Mouse (Mus musculus): ENCODE measurements around the gene Nrf1. TPM values are rescaled to one million over a fixed set of nuclear protein-coding genes. Genes with fewer than 3 reads are reported as not detected.

Gene Nrf1
- polyA plus RNA-seq, 1 experiment: 116 TPM

DNA sequence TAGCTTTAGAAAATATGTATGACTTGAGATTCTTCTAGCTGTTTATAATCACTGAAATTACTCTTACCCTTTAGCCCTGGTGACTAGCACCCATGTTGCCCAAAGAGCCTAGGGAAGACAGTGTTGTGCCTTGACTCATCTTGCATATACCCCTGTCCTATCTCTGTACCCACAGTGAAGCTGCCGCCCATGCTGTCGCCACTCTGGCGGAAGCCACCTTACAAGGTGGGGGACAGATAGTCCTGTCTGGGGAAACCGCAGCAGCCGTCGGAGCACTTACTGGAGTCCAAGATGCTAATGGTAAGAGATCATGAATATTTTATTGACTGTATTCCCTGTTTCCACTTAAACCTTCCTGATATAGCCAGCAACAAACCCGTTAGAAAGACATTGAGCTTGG, 78.3 kb downstream of the Nrf1 start:
- Histone ChIP-seq H3K27ac (ENCODE audit: control insufficient read depth, insufficient read depth, low read length) (no peak overlapping the region), H3K36me3 (ENCODE audit: control insufficient read depth, insufficient read depth, low read length) (peaks cover 66% of the 10 kb centered on the region), H3K27me3 (ENCODE audit: control insufficient read depth, insufficient read depth, low read length) (no peaks in the 10 kb centered on the region), H3K4me3 (ENCODE audit: control insufficient read depth, insufficient read depth, low read length) (no peak overlapping the region), H3K4me1 (replicated peaks; ENCODE audit: control insufficient read depth, insufficient read depth, low read length) (no peaks in the 10 kb centered on the region)
- no peak for DNase-seq
- TF ChIP-seq CTCF (IDR thresholded peaks at IDR 0.05; ENCODE audit: borderline replicate concordance, control insufficient read depth, extremely low read depth, insufficient read depth, low read length, poor library complexity) (no peak), POLR2A (IDR thresholded peaks at IDR 0.05; ENCODE audit: control insufficient read depth, extremely low read depth, insufficient read depth, low read length, poor library complexity) (no peak)
- WGBS: 98% methylated on average over 7 of the region's 7 CpGs

DNA sequence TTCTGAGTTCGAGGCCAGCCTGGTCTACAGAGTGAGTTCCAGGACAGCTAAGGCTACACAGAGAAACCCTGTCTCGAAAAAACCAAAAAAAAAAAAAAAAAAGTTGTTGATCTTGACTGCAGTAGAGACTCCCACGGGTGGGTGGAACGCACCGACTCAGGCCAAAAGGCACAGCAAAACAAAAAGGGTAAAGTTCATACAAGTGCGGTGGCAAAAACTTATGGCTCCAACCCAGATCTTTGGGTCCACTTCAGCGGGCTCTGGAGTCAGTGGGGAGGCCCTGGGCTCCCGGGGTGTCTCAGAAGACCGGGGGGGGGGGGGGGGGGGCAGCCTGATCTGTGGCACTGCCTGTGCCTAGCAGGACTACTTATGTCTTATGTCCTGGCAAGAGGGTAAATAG, 79.0 kb downstream of the Nrf1 start:
- WGBS: 93% methylated on average over 9 of the region's 9 CpGs

DNA sequence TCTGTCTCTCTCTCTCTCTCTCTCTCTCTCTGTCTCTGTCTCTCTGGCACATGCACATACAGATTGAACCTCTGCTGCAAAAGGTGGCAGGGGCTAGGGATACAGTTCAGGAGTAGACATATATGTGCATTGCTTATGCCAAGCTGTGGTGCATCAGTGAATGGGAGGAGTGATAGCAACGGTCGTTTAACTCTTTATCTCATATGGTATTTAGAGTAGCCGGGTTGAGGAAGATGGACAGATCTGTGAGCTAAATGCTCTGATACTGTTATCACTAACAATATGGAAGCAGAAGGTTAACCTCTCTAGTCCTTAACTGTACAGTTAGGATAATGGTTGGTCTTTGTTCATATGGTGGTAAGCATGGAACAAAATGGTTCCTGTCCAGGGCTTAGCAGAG, 84.6 kb downstream of the Nrf1 start:
- no peak overlapping the region for H3K27ac ChIP-seq (ENCODE audit: control insufficient read depth, insufficient read depth, low read length)
- no peaks in the 10 kb centered on the region for H3K4me1 ChIP-seq (replicated peaks; ENCODE audit: control insufficient read depth, insufficient read depth, low read length)
- WGBS: 98% methylated on average over 3 of the region's 3 CpGs
- peaks cover 43% of the 10 kb centered on the region for H3K36me3 ChIP-seq (ENCODE audit: control insufficient read depth, insufficient read depth, low read length)
- no peak for DNase-seq
- no peaks in the 10 kb centered on the region for H3K27me3 ChIP-seq (ENCODE audit: control insufficient read depth, insufficient read depth, low read length)
- TF ChIP-seq POLR2A (IDR thresholded peaks at IDR 0.05; ENCODE audit: control insufficient read depth, extremely low read depth, insufficient read depth, low read length, poor library complexity): no peak
- no peak for TF ChIP-seq CTCF (IDR thresholded peaks at IDR 0.05; ENCODE audit: borderline replicate concordance, control insufficient read depth, extremely low read depth, insufficient read depth, low read length, poor library complexity)
- H3K4me3 ChIP-seq (ENCODE audit: control insufficient read depth, insufficient read depth, low read length): no peak overlapping the region

More for the DNA sequence above, 79.0 kb downstream of the Nrf1 start:
- Histone ChIP-seq H3K36me3 (ENCODE audit: control insufficient read depth, insufficient read depth, low read length) (peaks cover 60% of the 10 kb centered on the region), H3K27me3 (ENCODE audit: control insufficient read depth, insufficient read depth, low read length) (no peaks in the 10 kb centered on the region), H3K4me1 (replicated peaks; ENCODE audit: control insufficient read depth, insufficient read depth, low read length) (no peaks in the 10 kb centered on the region), H3K4me3 (ENCODE audit: control insufficient read depth, insufficient read depth, low read length) (no peak overlapping the region), H3K27ac (ENCODE audit: control insufficient read depth, insufficient read depth, low read length) (no peak overlapping the region)
- no peak for DNase-seq
- TF ChIP-seq POLR2A (IDR thresholded peaks at IDR 0.05; ENCODE audit: control insufficient read depth, extremely low read depth, insufficient read depth, low read length, poor library complexity) (no peak), CTCF (IDR thresholded peaks at IDR 0.05; ENCODE audit: borderline replicate concordance, control insufficient read depth, extremely low read depth, insufficient read depth, low read length, poor library complexity) (no peak)

DNA sequence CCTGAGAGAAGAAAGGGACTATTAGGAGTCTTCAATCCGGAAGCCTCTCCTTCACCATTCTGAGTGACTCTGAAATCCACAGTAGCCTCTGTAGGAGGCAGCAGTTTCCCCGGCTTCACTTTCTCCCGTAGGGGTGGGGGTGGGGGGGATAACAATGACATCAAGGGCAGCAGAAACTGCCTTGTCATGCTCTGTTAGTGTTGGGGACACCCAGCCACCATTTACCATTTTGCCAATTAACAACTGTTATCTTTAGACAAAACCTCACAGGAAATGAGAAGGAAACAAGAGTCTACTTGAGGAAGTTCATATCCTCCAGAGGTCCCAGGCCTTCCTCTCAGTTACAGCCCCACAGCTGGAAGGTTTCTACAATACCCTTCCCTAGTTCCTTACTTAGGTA, 87.8 kb downstream of the Nrf1 start:
- no peak for DNase-seq
- Histone ChIP-seq H3K27ac (ENCODE audit: control insufficient read depth, insufficient read depth, low read length) (no peak overlapping the region), H3K27me3 (ENCODE audit: control insufficient read depth, insufficient read depth, low read length) (no peaks in the 10 kb centered on the region), H3K4me1 (replicated peaks; ENCODE audit: control insufficient read depth, insufficient read depth, low read length) (no peaks in the 10 kb centered on the region), H3K4me3 (ENCODE audit: control insufficient read depth, insufficient read depth, low read length) (no peak overlapping the region), H3K36me3 (ENCODE audit: control insufficient read depth, insufficient read depth, low read length) (peaks cover 41% of the 10 kb centered on the region)
- no peak for TF ChIP-seq CTCF (IDR thresholded peaks at IDR 0.05; ENCODE audit: borderline replicate concordance, control insufficient read depth, extremely low read depth, insufficient read depth, low read length, poor library complexity)
- no peak for TF ChIP-seq POLR2A (IDR thresholded peaks at IDR 0.05; ENCODE audit: control insufficient read depth, extremely low read depth, insufficient read depth, low read length, poor library complexity)
- 27% methylated on average over 3 of the region's 3 CpGs for WGBS

DNA sequence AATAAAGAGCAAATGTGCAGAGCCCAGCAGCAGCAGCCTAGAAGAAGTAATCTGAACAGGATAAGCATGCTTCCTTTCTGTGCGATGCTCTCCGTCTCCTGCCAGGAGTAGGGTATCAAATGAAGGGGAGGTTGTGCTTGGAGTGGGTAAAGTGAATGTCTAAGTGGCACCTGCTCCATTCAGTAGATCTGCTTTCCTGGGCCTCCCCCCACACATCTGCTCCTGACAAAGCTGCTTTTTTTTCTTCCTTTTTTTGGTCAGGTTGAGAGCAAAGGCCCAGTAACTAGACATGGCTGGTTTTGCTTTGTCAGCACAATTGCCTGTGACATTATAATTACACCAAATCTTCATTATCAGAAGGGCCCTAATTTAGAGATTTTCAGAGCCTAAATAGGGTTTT, 89.4 kb downstream of the Nrf1 start:
- peaks cover 50% of the 10 kb centered on the region for H3K36me3 ChIP-seq (ENCODE audit: control insufficient read depth, insufficient read depth, low read length)
- 93% methylated on average over 2 of the region's 2 CpGs for WGBS

DNA sequence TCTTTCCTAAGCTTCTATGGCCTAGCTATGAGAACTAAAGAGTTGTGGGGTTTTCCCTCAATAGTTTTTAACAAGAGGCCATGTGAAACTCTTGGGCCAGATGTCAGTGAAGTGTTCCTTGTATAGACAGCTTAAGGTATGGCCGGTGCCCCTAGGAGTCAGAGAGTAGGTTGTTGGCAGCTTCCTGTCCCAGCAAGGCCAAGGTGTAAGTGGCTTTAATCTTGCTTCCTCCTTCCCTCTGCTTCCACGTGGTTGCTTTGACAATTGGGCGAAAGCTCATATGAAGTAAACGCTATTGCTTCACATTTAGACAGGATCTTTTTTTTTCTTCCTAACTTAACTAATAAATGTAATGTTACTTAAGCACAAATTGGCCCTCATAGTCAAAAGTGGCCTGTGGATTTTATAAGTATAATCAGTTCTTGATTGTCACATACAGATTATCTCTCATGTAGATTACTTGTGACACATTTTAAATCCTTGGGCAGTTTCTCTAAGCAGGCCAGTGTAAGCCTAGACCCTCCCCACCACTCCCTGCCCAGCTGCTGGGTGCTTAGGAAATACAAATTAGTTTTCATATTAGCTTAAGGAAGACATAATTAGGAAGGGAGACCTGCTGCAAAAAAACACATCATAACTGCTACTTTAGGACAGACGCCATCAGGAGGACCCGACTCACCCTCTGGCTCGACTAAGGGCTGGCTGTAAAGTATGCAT, 91.7 kb downstream of the Nrf1 start:
- H3K36me3 ChIP-seq (ENCODE audit: control insufficient read depth, insufficient read depth, low read length): peaks cover 49% of the 10 kb centered on the region
- TF ChIP-seq POLR2A (IDR thresholded peaks at IDR 0.05; ENCODE audit: control insufficient read depth, extremely low read depth, insufficient read depth, low read length, poor library complexity): no peak
- no peak for TF ChIP-seq CTCF (IDR thresholded peaks at IDR 0.05; ENCODE audit: borderline replicate concordance, control insufficient read depth, extremely low read depth, insufficient read depth, low read length, poor library complexity)
- H3K4me1 ChIP-seq (replicated peaks; ENCODE audit: control insufficient read depth, insufficient read depth, low read length): no peaks in the 10 kb centered on the region
- no peak for DNase-seq
- WGBS: 75% methylated on average over 7 of the region's 7 CpGs
- H3K27ac ChIP-seq (ENCODE audit: control insufficient read depth, insufficient read depth, low read length): no peak overlapping the region
- H3K4me3 ChIP-seq (ENCODE audit: control insufficient read depth, insufficient read depth, low read length): no peak overlapping the region
- no peaks in the 10 kb centered on the region for H3K27me3 ChIP-seq (ENCODE audit: control insufficient read depth, insufficient read depth, low read length)

More for the DNA sequence above, 89.4 kb downstream of the Nrf1 start:
- no peak for TF ChIP-seq POLR2A (IDR thresholded peaks at IDR 0.05; ENCODE audit: control insufficient read depth, extremely low read depth, insufficient read depth, low read length, poor library complexity)
- no peak for TF ChIP-seq CTCF (IDR thresholded peaks at IDR 0.05; ENCODE audit: borderline replicate concordance, control insufficient read depth, extremely low read depth, insufficient read depth, low read length, poor library complexity)
- H3K4me3 ChIP-seq (ENCODE audit: control insufficient read depth, insufficient read depth, low read length): no peak overlapping the region
- no peak for DNase-seq
- no peaks in the 10 kb centered on the region for H3K27me3 ChIP-seq (ENCODE audit: control insufficient read depth, insufficient read depth, low read length)
- H3K27ac ChIP-seq (ENCODE audit: control insufficient read depth, insufficient read depth, low read length): no peak overlapping the region
- no peaks in the 10 kb centered on the region for H3K4me1 ChIP-seq (replicated peaks; ENCODE audit: control insufficient read depth, insufficient read depth, low read length)

Measured in thymus, adult 2 months (tissue).